Mouse (Mus musculus) testis, adult 2 months (tissue): ENCODE data around the gene Wif1.

Experiments
- CTCF ChIP-seq: fragments of 200-500 bp; IDR thresholded peaks from 2 replicates; pipeline ENCODE4 v1.5.1; 2012; ENCODE audit warnings: low read depth, mild to moderate bottlenecking, inconsistent platforms, low read length, moderate library complexity; ENCODE audit not compliant: control insufficient read depth, insufficient read depth, insufficient replicate concordance
- POLR2A ChIP-seq: fragments of 200-500 bp; IDR thresholded peaks from 2 replicates; pipeline ENCODE4 v1.6.1; 2012; ENCODE audit warnings: low read depth, mild to moderate bottlenecking, inconsistent platforms, low read length, moderate library complexity; ENCODE audit not compliant: control insufficient read depth

- TF ChIP-seq POLR2A (no peak), CTCF (no peak)
These were observed 49.1 kb downstream of the Wif1 start for GRCm38 (mm10) chr10:121082881-121083280.
